ENCODE assay signal across 11 mouse cellular contexts in genomic region chr11:68602200-68602931, GRCm38 (mm10). TPM values are rescaled to one million over a fixed set of nuclear protein-coding genes. Genes with fewer than 3 reads are reported as not detected.
DNase-seq lines count a peak whose midpoint lies in the region; ATAC-seq and TF ChIP-seq lines count a peak whose summit lies in the region.
"Had no signal": no experiment of that assay in that cellular context is flagged by ENCODE, and none has a peak within 500 bp of the region (broad histone marks: within the 10 kb centered on the region; RNA-seq: fewer than 3 reads in every experiment).

No protein-coding gene starts in this region.

- 22% methylated on average over 8 of the region's 8 CpGs for WGBS in forebrain, embryonic 12.5 days
- 21% methylated on average over 8 of the region's 8 CpGs for WGBS in forebrain, embryonic 14.5 days
- 2% methylated on average over 8 of the region's 8 CpGs for WGBS in heart, embryonic 14.5 days
- WGBS in limb, embryonic 14.5 days = 6% methylated on average over 8 of the region's 8 CpGs

- H3K36me3 ChIP-seq in forebrain, embryonic 12.5 days (replicated peaks) = no peaks in the 10 kb centered on the region
- no peaks in the 10 kb centered on the region for H3K36me3 ChIP-seq in forebrain, embryonic 14.5 days (ENCODE audit: control insufficient read depth, insufficient read depth, low read length)
- no peaks in the 10 kb centered on the region for H3K36me3 ChIP-seq in heart, embryonic 14.5 days (ENCODE audit: control insufficient read depth, insufficient read depth, low read length)
- no peaks in the 10 kb centered on the region for H3K36me3 ChIP-seq in limb, embryonic 14.5 days (ENCODE audit: control insufficient read depth, insufficient read depth, low read length)

- intact Hi-C loops in left cerebral cortex, postnatal 36 days (cut with DNase I) = no loop called here

- 0 out of 2 replicates have a peak, but pooled peaks cover 3% of the 10 kb centered on the region for H3K27me3 ChIP-seq in forebrain, embryonic 12.5 days
- no peaks in the 10 kb centered on the region for H3K27me3 ChIP-seq in forebrain, embryonic 14.5 days (replicated peaks; ENCODE audit: control insufficient read depth, insufficient read depth, low read length)
- H3K27me3 ChIP-seq in heart, embryonic 14.5 days (ENCODE audit: control insufficient read depth, insufficient read depth, low read length) = no peaks in the 10 kb centered on the region
- no peaks in the 10 kb centered on the region for H3K27me3 ChIP-seq in limb, embryonic 14.5 days (ENCODE audit: control insufficient read depth, insufficient read depth, low read length)

- H3K27ac ChIP-seq in forebrain, embryonic 12.5 days = peak overlapping the region; percentile 59
- no peak overlapping the region for H3K27ac ChIP-seq in forebrain, embryonic 14.5 days (ENCODE audit: low read depth, low read length)
- peak overlapping the region; percentile 93 to 94 for H3K27ac ChIP-seq in heart, embryonic 14.5 days (replicated peaks in 1 of 2; ENCODE audit: control insufficient read depth in 1 of 2, insufficient read depth in 1 of 2, low read depth in 2 of 2, low read length in 2 of 2)
- H3K27ac ChIP-seq in limb, embryonic 14.5 days (replicated peaks; ENCODE audit: low read depth, low read length) = peak overlapping the region; percentile 79

- no peak overlapping the region for H3K4me2 ChIP-seq in forebrain, embryonic 12.5 days
- no peak overlapping the region for H3K4me2 ChIP-seq in forebrain, embryonic 14.5 days (ENCODE audit: low read length)
- peak overlapping the region; percentile 26; the same call in 1 of the 2 replicates for H3K4me2 ChIP-seq in heart, embryonic 14.5 days (ENCODE audit: low read length)
- H3K4me2 ChIP-seq in limb, embryonic 14.5 days (replicated peaks; ENCODE audit: low read depth, low read length, severe bottlenecking) = no peak overlapping the region

- no peak for DNase-seq in forebrain, embryonic 14.5 days (ENCODE audit: low spot score)
- DNase-seq in MN1 (ENCODE audit: low spot score) = peak; percentile 56
- peak; percentile 83 for DNase-seq in limb, embryonic 14.5 days (ENCODE audit: low spot score)
- no peak for DNase-seq in testis, postnatal 10 days (ENCODE audit: low spot score)
- no peak for DNase-seq in left cerebral cortex, postnatal 36 days (ENCODE audit: low spot score in 2 of 2)
- no peak for DNase-seq in left cerebral cortex, adult 9 months (ENCODE audit: low spot score in 2 of 2)

- H3K4me3 ChIP-seq in forebrain, embryonic 12.5 days (replicated peaks) = no peak overlapping the region
- no peak overlapping the region for H3K4me3 ChIP-seq in forebrain, embryonic 14.5 days (ENCODE audit: low read depth, low read length)
- H3K4me3 ChIP-seq in heart, embryonic 14.5 days (ENCODE audit: control insufficient read depth in 1 of 2, insufficient read depth in 1 of 2, low read depth in 1 of 2, low read length in 2 of 2) = no peak overlapping the region
- no peak overlapping the region for H3K4me3 ChIP-seq in limb, embryonic 14.5 days (replicated peaks; ENCODE audit: low read length)
- H3K4me3 ChIP-seq: myocyte had no signal

- no peak for ATAC-seq in forebrain, embryonic 12.5 days (ENCODE audit: low FRiP score)
- ATAC-seq in forebrain, embryonic 14.5 days = no peak
- peak; percentile 75 for ATAC-seq in heart, embryonic 14.5 days (ENCODE audit: insufficient number of reproducible peaks, insufficient read depth, low FRiP score, low read depth)
- peak; percentile 82 for ATAC-seq in limb, embryonic 14.5 days (ENCODE audit: low FRiP score, low read depth)

- no peak overlapping the region for H3K9ac ChIP-seq in forebrain, embryonic 12.5 days
- no peak overlapping the region for H3K9ac ChIP-seq in forebrain, embryonic 14.5 days (ENCODE audit: low read length)
- H3K9ac ChIP-seq in heart, embryonic 14.5 days (ENCODE audit: low read length) = peak overlapping the region; percentile 39; the same call in 1 of the 2 replicates
- H3K9ac ChIP-seq in limb, embryonic 14.5 days (ENCODE audit: low read depth, low read length, severe bottlenecking) = no peak overlapping the region

- peaks cover 18% of the 10 kb centered on the region for H3K4me1 ChIP-seq in forebrain, embryonic 12.5 days
- H3K4me1 ChIP-seq in forebrain, embryonic 14.5 days (ENCODE audit: control insufficient read depth, insufficient read depth, low read length) = 0 out of 2 replicates have a peak, but pooled peaks cover 10% of the 10 kb centered on the region
- H3K4me1 ChIP-seq in heart, embryonic 14.5 days (ENCODE audit: control insufficient read depth in 2 of 2, insufficient read depth in 2 of 2, low read length in 2 of 2) = peaks cover 31 to 38% of the 10 kb centered on the region in 2 experiments
- peaks cover 31% of the 10 kb centered on the region for H3K4me1 ChIP-seq in limb, embryonic 14.5 days (ENCODE audit: control insufficient read depth, insufficient read depth, low read length)

- no peak for TF ChIP-seq POLR2A in limb, embryonic 14.5 days (IDR thresholded peaks at IDR 0.05; ENCODE audit: borderline replicate concordance, extremely low read depth, insufficient read depth, insufficient read length)

- H3K9me3 ChIP-seq in forebrain, embryonic 12.5 days = no peaks in the 10 kb centered on the region
- no peaks in the 10 kb centered on the region for H3K9me3 ChIP-seq in forebrain, embryonic 14.5 days (replicated peaks; ENCODE audit: control insufficient read depth, low read length)
- no peaks in the 10 kb centered on the region for H3K9me3 ChIP-seq in heart, embryonic 14.5 days (ENCODE audit: control insufficient read depth, low read length)
- H3K9me3 ChIP-seq in limb, embryonic 14.5 days (ENCODE audit: control insufficient read depth, low read length) = no peaks in the 10 kb centered on the region

RNA-seq across cellular contexts. Expression of gene Ccdc42, which starts 15.5 kb away (rescaled TPM):
- polyA plus RNA-seq in forebrain, embryonic 12.5 days (2016; fragmentation: Nextera tagmentation; extraction: Ambion mirVana) = 0.69 TPM in 1 of 2 replicates, not detected in the other
- polyA plus RNA-seq in forebrain, embryonic 14.5 days (2014; fragmentation: Nextera tagmentation; extraction: Ambion mirVana) = 0.31 and 0.39 TPM in 2 replicates
- 1.3 and 2.2 TPM in 2 replicates for polyA plus RNA-seq in heart, embryonic 14.5 days (2014; fragmentation: Nextera tagmentation; extraction: Ambion mirVana)
- polyA plus RNA-seq in limb, embryonic 14.5 days (2012; rRNA removed) = 0.13 and 0.39 TPM in 2 replicates
- polyA plus RNA-seq in limb, embryonic 14.5 days (2014; fragmentation: Nextera tagmentation; extraction: Ambion mirVana) = 0.50 and 1.1 TPM in 2 replicates
- total RNA-seq in left cerebral cortex, postnatal 36 days (2021) = 1 to 10 TPM in 1 of 2 experiments, under 1 TPM in 1; 0.82 to 1.3 TPM
- total RNA-seq: adrenal gland, postnatal 36 days; granulocyte monocyte progenitor cell, adult 5-6 weeks had no signal
- polyA plus RNA-seq: myocyte had no signal

RNA-seq across cellular contexts. Expression of gene Mfsd6l, which starts 46.4 kb away (rescaled TPM):
- 0.09 TPM in 1 of 2 replicates, not detected in the other for polyA plus RNA-seq in forebrain, embryonic 12.5 days (2016; fragmentation: Nextera tagmentation; extraction: Ambion mirVana)
- polyA plus RNA-seq in forebrain, embryonic 14.5 days (2014; fragmentation: Nextera tagmentation; extraction: Ambion mirVana) = not detected in 2 replicates
- 0.12 TPM in 1 of 2 replicates, not detected in the other for polyA plus RNA-seq in heart, embryonic 14.5 days (2014; fragmentation: Nextera tagmentation; extraction: Ambion mirVana)
- 0.31 and 0.33 TPM in 2 replicates for polyA plus RNA-seq in limb, embryonic 14.5 days (2012; rRNA removed)
- 0.18 and 0.26 TPM in 2 replicates for polyA plus RNA-seq in limb, embryonic 14.5 days (2014; fragmentation: Nextera tagmentation; extraction: Ambion mirVana)
- under 1 TPM in 1 of 2 experiments, not detected in 1; 0.18 TPM for total RNA-seq in left cerebral cortex, postnatal 36 days (2021)
- total RNA-seq: adrenal gland, postnatal 36 days; granulocyte monocyte progenitor cell, adult 5-6 weeks had no signal
- polyA plus RNA-seq: myocyte had no signal

Comparison
In these comparisons a context has a peak if more than half of its experiments do, and no peak if none do; other contexts are left out.
1. ATAC-seq: peak in heart, embryonic 14.5 days (single experiment) and limb, embryonic 14.5 days (single experiment); none in forebrain, embryonic 12.5 days (single experiment) and forebrain, embryonic 14.5 days (single experiment).
2. DNase-seq: peak in MN1 (single experiment) and limb, embryonic 14.5 days (single experiment); none in forebrain, embryonic 14.5 days (single experiment), testis, postnatal 10 days (single experiment), left cerebral cortex, postnatal 36 days (0 of 2) and left cerebral cortex, adult 9 months (0 of 2).